8 mouse cellular contexts compared by ENCODE assay signal in the genomic region with DNA sequence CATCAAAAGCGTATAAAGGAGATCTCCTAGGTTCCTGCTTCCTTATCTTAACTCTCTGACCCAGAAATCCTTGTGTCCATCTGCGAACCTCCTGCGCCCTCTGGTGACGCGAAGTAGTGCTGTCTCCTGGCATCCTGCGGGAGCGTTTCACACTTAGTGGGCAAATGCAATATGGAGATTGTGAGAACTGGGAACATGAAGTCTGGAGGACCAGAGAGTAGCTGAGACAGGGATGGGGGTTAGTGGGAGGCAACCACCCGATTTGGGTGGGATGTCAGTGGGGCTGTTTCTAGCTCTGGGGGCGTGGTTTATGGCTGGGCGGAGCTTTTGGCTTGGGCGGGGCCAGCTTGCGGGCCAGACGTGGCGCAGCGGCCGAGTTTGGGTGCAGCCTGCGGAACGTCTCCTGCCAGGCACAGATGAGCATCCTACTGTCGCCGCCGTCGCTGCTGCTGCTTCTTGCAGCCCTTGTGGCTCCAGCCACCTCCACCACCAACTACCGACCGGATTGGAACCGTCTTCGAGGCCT. TPM values are rescaled to one million over a fixed set of nuclear protein-coding genes. Genes with fewer than 3 reads are reported as not detected.
DNase-seq lines count a peak whose midpoint lies in the region; ATAC-seq lines count a peak whose summit lies in the region.

A gene (plus strand): TSS at position 156 of the 526 bp plus-strand sequence.

- peak within 1 kb of the TSS; percentile 46 for H3K4me3 ChIP-seq in hindbrain, embryonic 13.5 days

- peaks cover 35% of the 10 kb centered on the region for H3K4me1 ChIP-seq in hindbrain, embryonic 13.5 days (replicated peaks)

- under 1% methylated on average over 26 of the region's 26 CpGs for WGBS in hindbrain, embryonic 13.5 days

- H3K36me3 ChIP-seq in hindbrain, embryonic 13.5 days, result no peaks in the 10 kb centered on the region

- peak; percentile 94 for DNase-seq in NIH3T3 (ENCODE audit: low read depth)
- peak; percentile 95 to 96 for DNase-seq in cerebellum, postnatal 10 days
- peak; percentile 85 to 89 for DNase-seq in frontal cortex, postnatal 14 days (ENCODE audit: low spot score in 2 of 2)
- DNase-seq in layer of hippocampus, postnatal 25 days (ENCODE audit: extremely low spot score in 1 of 2, low spot score in 1 of 2), result peak; percentile 83 to 90
- DNase-seq in lung, postnatal 25 days (ENCODE audit: low spot score), result peak; percentile 89
- DNase-seq in retina, embryonic 14.5 days (ENCODE audit: low spot score), result peak; percentile 83
- peak; percentile 91 for DNase-seq in thymus, postnatal 4 days

- H3K27me3 ChIP-seq in hindbrain, embryonic 13.5 days, result peaks cover 40% of the 10 kb centered on the region

- H3K9ac ChIP-seq in hindbrain, embryonic 13.5 days, result peak within 1 kb of the TSS; percentile 67

- peak within 1 kb of the TSS; percentile 74 for H3K4me2 ChIP-seq in hindbrain, embryonic 13.5 days

- ATAC-seq in hindbrain, embryonic 13.5 days (ENCODE audit: low FRiP score), result peak; percentile 64

- H3K9me3 ChIP-seq in hindbrain, embryonic 13.5 days, result no peaks in the 10 kb centered on the region

- no peak within 1 kb of the TSS for H3K27ac ChIP-seq in hindbrain, embryonic 13.5 days

RNA-seq across cellular contexts. Expression of the gene that starts here (rescaled TPM):
- polyA plus RNA-seq in hindbrain, embryonic 13.5 days (2015; fragmentation: Nextera tagmentation; extraction: Ambion mirVana), result 55.8 and 58.4 TPM in 2 replicates
- 100 to 1,000 TPM; 204 to 221 TPM for total RNA-seq in layer of hippocampus, postnatal 25 days (2021)
